Mouse (Mus musculus): ENCODE data around the gene Olfr1141. TPM values are rescaled to one million over a fixed set of nuclear protein-coding genes. Genes with fewer than 3 reads are reported as not detected.

Gene Olfr1141
- total RNA-seq (2014; rRNA removed), result not detected in 2 replicates
- not detected in 2 replicates for polyA plus RNA-seq (2015; fragmentation: Nextera tagmentation; extraction: Ambion mirVana)

DNA sequence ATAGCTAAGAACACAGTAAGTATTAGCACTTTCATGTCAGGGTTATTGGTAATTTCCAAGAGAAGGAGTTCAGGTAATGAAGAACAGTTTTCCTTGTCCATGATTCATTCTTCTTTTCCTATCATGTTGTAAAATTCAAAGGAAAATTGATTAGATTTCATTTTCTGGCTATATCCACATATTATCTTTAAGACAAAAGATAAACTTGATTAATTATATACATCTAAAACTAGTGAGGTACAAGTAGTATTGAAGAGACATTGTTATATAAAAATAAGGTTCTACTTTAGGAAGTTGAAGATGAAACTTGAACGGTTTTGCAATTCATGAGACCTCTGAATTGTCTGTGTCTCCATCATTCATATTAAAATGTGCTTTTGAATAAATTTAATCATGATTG, at the start of gene Olfr1141:
TSS of gene Olfr1141 (minus strand) at position 101 of the 400 bp plus-strand sequence.
- H3K36me3 ChIP-seq (ENCODE audit: insufficient read depth), result no peaks in the 10 kb centered on the region
- no peak for ATAC-seq
- H3K4me1 ChIP-seq (ENCODE audit: insufficient read depth), result no peaks in the 10 kb centered on the region
- no peak within 1 kb of the TSS for H3K27ac ChIP-seq (ENCODE audit: low read depth, low read length)
- no peaks in the 10 kb centered on the region for H3K27me3 ChIP-seq (ENCODE audit: insufficient read depth, low read length)
- no peak within 1 kb of the TSS for H3K9ac ChIP-seq
- no peak for TF ChIP-seq CTCF (IDR thresholded peaks at IDR 0.05; ENCODE audit: low read depth)
- no peak within 1 kb of the TSS for H3K4me3 ChIP-seq (ENCODE audit: low read depth, low read length)
- no peaks in the 10 kb centered on the region for H3K9me3 ChIP-seq (ENCODE audit: low read length)
- no peak within 1 kb of the TSS for H3K4me2 ChIP-seq (ENCODE audit: low read depth)
- DNase-seq, result no peak
- WGBS, result 70% methylated on average over 1 of the region's 1 CpGs

DNA sequence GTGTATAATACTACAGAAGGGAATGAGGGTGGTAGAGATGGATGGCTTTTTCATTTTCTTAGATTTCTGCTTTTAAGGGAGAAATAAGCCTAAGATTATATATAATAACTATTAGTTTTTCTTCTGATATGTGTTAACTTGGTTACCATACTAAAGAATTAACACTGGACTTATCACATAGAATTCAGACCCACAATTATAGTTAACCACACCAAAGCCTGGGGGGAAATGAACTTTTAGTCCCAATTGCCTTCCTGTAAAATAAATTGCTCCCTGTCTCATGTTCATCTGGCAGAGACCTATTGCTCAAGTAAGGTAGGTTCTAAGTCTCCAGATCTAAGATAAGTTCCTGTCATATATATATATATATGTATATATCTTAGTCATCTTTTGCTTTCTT, 46.5 kb upstream of the Olfr1141 start, which contains the start of gene Olfr1143:
TSS of gene Olfr1143 (plus strand) at position 301 of the 400 bp plus-strand sequence.
- Histone ChIP-seq H3K4me1 (ENCODE audit: insufficient read depth) (no peaks in the 10 kb centered on the region), H3K4me3 (ENCODE audit: low read depth, low read length) (no peak within 1 kb of the TSS), H3K9ac (no peak within 1 kb of the TSS), H3K9me3 (ENCODE audit: low read length) (no peaks in the 10 kb centered on the region), H3K27ac (ENCODE audit: low read depth, low read length) (no peak within 1 kb of the TSS), H3K36me3 (ENCODE audit: insufficient read depth) (no peaks in the 10 kb centered on the region), H3K27me3 (ENCODE audit: insufficient read depth, low read length) (no peaks in the 10 kb centered on the region), H3K4me2 (ENCODE audit: low read depth) (no peak within 1 kb of the TSS)
- ATAC-seq, result no peak
- TF ChIP-seq CTCF (IDR thresholded peaks at IDR 0.05; ENCODE audit: low read depth), result no peak
- no peak for DNase-seq

DNA sequence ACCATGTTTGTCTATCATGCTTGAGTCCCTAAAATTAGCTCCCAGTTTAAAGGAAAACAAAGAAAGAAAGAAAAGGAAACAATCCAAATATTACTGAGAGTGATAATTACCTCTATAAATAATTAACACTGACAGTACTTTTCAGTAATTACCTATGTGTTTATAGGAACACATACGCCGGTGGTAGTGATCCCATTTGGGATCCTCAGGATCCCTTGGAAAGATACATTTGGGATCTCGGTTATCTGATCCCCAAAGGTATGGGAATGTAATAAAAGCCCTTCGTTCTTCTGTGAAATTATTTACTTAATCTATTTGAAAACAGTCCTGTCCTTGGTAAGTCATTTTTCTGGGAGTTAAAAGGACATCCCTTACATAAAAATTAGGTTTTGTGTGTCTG, 25.4 kb upstream of the Olfr1141 start, which contains the start of gene Olfr152:
TSS of gene Olfr152 (plus strand) at position 301 of the 400 bp plus-strand sequence.
- H3K4me1 ChIP-seq (ENCODE audit: insufficient read depth), result no peaks in the 10 kb centered on the region
- 73% methylated on average over 4 of the region's 4 CpGs for WGBS
- no peak within 1 kb of the TSS for H3K4me3 ChIP-seq (ENCODE audit: low read depth, low read length)
- no peaks in the 10 kb centered on the region for H3K9me3 ChIP-seq (ENCODE audit: low read length)
- no peak for DNase-seq
- no peaks in the 10 kb centered on the region for H3K27me3 ChIP-seq (ENCODE audit: insufficient read depth, low read length)
- ATAC-seq, result no peak
- no peak within 1 kb of the TSS for H3K27ac ChIP-seq (ENCODE audit: low read depth, low read length)
- no peak within 1 kb of the TSS for H3K4me2 ChIP-seq (ENCODE audit: low read depth)
- H3K9ac ChIP-seq, result no peak within 1 kb of the TSS
- H3K36me3 ChIP-seq (ENCODE audit: insufficient read depth), result no peaks in the 10 kb centered on the region
- TF ChIP-seq CTCF (IDR thresholded peaks at IDR 0.05; ENCODE audit: low read depth), result no peak

DNA sequence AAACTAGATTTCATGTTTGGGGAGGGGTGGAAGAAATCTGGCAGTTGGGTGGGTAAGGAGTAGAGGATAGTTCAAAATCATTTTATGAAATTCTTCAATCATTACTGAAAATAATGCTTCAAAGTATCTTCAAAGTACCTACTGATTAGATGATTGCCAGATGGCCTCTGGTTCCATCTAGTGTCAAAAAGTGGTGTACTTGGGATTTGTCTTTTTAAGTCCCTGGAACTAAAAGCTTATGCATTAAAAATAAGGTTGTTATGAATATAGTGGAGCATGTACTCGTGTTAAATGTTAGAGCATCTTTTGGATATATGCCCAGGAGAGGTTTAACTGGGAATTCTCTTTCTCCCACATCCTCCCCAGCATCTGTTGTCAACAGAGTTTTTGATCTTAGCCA, 22.4 kb upstream of the Olfr1141 start:
- Histone ChIP-seq H3K36me3 (ENCODE audit: insufficient read depth) (no peaks in the 10 kb centered on the region), H3K4me3 (ENCODE audit: low read depth, low read length) (no peak overlapping the region), H3K4me2 (ENCODE audit: low read depth) (no peak overlapping the region), H3K27ac (ENCODE audit: low read depth, low read length) (no peak overlapping the region), H3K9me3 (ENCODE audit: low read length) (no peaks in the 10 kb centered on the region), H3K4me1 (ENCODE audit: insufficient read depth) (no peaks in the 10 kb centered on the region), H3K9ac (no peak overlapping the region), H3K27me3 (ENCODE audit: insufficient read depth, low read length) (no peaks in the 10 kb centered on the region)
- DNase-seq (peak; percentile 4), ATAC-seq (no peak)
- WGBS, result 49% methylated on average over 1 of the region's 1 CpGs
- 0 out of 2 replicates have a peak, but pooled peaks have one; percentile 13 for TF ChIP-seq CTCF (IDR thresholded peaks at IDR 0.05; ENCODE audit: low read depth)

DNA sequence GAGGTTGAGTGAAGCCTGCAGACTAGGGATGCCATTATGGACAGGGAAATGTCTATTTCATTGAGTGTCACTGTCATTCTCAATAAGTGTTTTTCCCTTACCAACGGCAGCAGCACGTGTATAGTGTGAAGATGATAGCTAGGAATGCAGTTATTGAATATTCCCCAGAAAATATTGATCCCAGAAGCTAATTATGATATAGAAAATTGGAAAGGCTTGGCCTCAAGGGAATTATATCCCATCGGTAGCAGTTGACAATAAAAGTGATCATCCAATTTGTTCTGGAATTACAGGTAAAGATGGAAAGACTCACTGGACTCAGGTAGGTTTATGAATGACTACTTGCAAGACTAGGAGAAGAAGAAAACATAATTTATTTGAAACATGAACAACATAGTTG, 10.3 kb downstream of the Olfr1141 start, which contains the start of gene Olfr1140:
TSS of gene Olfr1140 (plus strand) at position 301 of the 400 bp plus-strand sequence.
- no peaks in the 10 kb centered on the region for H3K27me3 ChIP-seq (ENCODE audit: insufficient read depth, low read length)
- no peak within 1 kb of the TSS for H3K9ac ChIP-seq
- ATAC-seq (no peak), DNase-seq (no peak)
- TF ChIP-seq CTCF (IDR thresholded peaks at IDR 0.05; ENCODE audit: low read depth), result no peak
- H3K9me3 ChIP-seq (ENCODE audit: low read length), result no peaks in the 10 kb centered on the region
- H3K27ac ChIP-seq (ENCODE audit: low read depth, low read length), result no peak within 1 kb of the TSS
- H3K4me2 ChIP-seq (ENCODE audit: low read depth), result no peak within 1 kb of the TSS
- 83% methylated on average over 3 of the region's 3 CpGs for WGBS
- H3K36me3 ChIP-seq (ENCODE audit: insufficient read depth), result no peaks in the 10 kb centered on the region
- no peaks in the 10 kb centered on the region for H3K4me1 ChIP-seq (ENCODE audit: insufficient read depth)
- H3K4me3 ChIP-seq (ENCODE audit: low read depth, low read length), result no peak within 1 kb of the TSS

DNA sequence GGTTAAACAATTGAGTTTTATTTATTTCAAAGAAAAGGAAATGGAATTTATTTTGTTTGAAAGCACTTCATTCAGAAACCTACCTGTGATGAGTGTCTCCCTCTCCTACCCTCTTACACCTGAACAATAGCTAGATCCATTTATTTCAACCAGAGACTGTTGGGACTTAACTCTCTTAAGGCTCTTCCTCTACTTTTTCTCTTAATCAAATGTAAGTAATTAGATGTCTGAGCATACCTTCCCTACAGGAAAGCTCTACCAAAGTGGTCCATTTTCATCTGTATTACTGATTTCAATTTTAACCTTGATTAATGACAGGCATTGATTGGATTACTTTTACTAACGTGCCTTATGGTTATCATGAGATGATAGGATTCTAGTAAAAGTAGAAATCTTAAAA, 13.9 kb downstream of the Olfr1141 start, which contains the start of gene Olfr1138:
TSS of gene Olfr1138 (minus strand) at position 101 of the 400 bp plus-strand sequence.
- Histone ChIP-seq H3K4me2 (ENCODE audit: low read depth) (no peak within 1 kb of the TSS), H3K4me1 (ENCODE audit: insufficient read depth) (no peaks in the 10 kb centered on the region), H3K4me3 (ENCODE audit: low read depth, low read length) (no peak within 1 kb of the TSS), H3K27ac (ENCODE audit: low read depth, low read length) (no peak within 1 kb of the TSS), H3K9me3 (ENCODE audit: low read length) (no peaks in the 10 kb centered on the region), H3K27me3 (ENCODE audit: insufficient read depth, low read length) (no peaks in the 10 kb centered on the region), H3K9ac (no peak within 1 kb of the TSS), H3K36me3 (ENCODE audit: insufficient read depth) (no peaks in the 10 kb centered on the region)
- no peak for TF ChIP-seq CTCF (IDR thresholded peaks at IDR 0.05; ENCODE audit: low read depth)
- no peak for DNase-seq
- 84% methylated on average over 1 of the region's 1 CpGs for WGBS
- no peak for ATAC-seq

DNA sequence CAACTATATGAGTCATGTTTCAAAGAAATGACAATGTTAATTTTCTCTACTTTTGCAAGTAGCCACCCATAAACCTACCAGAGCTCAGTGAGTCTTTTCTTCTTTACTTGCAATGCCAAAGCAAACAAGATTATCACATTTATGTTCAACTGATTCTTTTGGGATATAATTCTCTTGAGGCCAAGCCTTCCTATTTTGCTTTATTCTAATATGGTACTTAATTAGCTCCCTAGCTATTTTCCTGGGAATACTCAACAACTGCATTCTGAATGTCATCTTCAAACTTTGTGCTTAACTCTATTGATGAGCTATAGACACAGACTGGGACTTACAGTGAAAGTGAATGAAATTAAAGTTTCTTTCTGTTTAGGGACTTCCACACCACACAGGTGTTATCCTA, 40.7 kb downstream of the Olfr1141 start, which contains the start of gene Olfr1137:
TSS of gene Olfr1137 (minus strand) at position 101 of the 400 bp plus-strand sequence.
- Histone ChIP-seq H3K9ac (no peak within 1 kb of the TSS), H3K4me3 (ENCODE audit: low read depth, low read length) (no peak within 1 kb of the TSS), H3K4me1 (ENCODE audit: insufficient read depth) (no peaks in the 10 kb centered on the region), H3K9me3 (ENCODE audit: low read length) (no peaks in the 10 kb centered on the region), H3K27me3 (ENCODE audit: insufficient read depth, low read length) (no peaks in the 10 kb centered on the region), H3K27ac (ENCODE audit: low read depth, low read length) (no peak within 1 kb of the TSS), H3K36me3 (ENCODE audit: insufficient read depth) (no peaks in the 10 kb centered on the region), H3K4me2 (ENCODE audit: low read depth) (no peak within 1 kb of the TSS)
- ATAC-seq (no peak), DNase-seq (no peak)
- TF ChIP-seq CTCF (IDR thresholded peaks at IDR 0.05; ENCODE audit: low read depth), result no peak

Other genes starting within 250 kb of the Olfr1141 start
- not detected in 2 replicates for gene Pramel6, start 247.4 kb downstream of the Olfr1141 start, total RNA-seq (2014; rRNA removed)
- gene Pramel6, start 247.4 kb downstream of the Olfr1141 start, polyA plus RNA-seq (2015; fragmentation: Nextera tagmentation; extraction: Ambion mirVana), result not detected in 2 replicates
- not detected in 2 replicates for gene Olfr153, start 222.2 kb downstream of the Olfr1141 start, total RNA-seq (2014; rRNA removed)
- not detected in 2 replicates for gene Olfr153, start 222.2 kb downstream of the Olfr1141 start, polyA plus RNA-seq (2015; fragmentation: Nextera tagmentation; extraction: Ambion mirVana)
- not detected in 2 replicates for gene Olfr1128, start 208.4 kb downstream of the Olfr1141 start, total RNA-seq (2014; rRNA removed)
- gene Olfr1128, start 208.4 kb downstream of the Olfr1141 start, polyA plus RNA-seq (2015; fragmentation: Nextera tagmentation; extraction: Ambion mirVana), result not detected in 2 replicates
- not detected in 2 replicates for gene Olfr1129, start 180.1 kb downstream of the Olfr1141 start, total RNA-seq (2014; rRNA removed)
- not detected in 2 replicates for gene Olfr1129, start 180.1 kb downstream of the Olfr1141 start, polyA plus RNA-seq (2015; fragmentation: Nextera tagmentation; extraction: Ambion mirVana)
- 0.14 TPM in 1 of 2 replicates, not detected in the other for gene Olfr1130, start 147.8 kb downstream of the Olfr1141 start, total RNA-seq (2014; rRNA removed)
- gene Olfr1130, start 147.8 kb downstream of the Olfr1141 start, polyA plus RNA-seq (2015; fragmentation: Nextera tagmentation; extraction: Ambion mirVana), result not detected in 2 replicates
- gene Olfr1131, start 126.9 kb downstream of the Olfr1141 start, total RNA-seq (2014; rRNA removed), result not detected in 2 replicates
- not detected in 2 replicates for gene Olfr1131, start 126.9 kb downstream of the Olfr1141 start, polyA plus RNA-seq (2015; fragmentation: Nextera tagmentation; extraction: Ambion mirVana)
- not detected in 2 replicates for gene Olfr1132, start 116.5 kb downstream of the Olfr1141 start, total RNA-seq (2014; rRNA removed)
- not detected in 2 replicates for gene Olfr1132, start 116.5 kb downstream of the Olfr1141 start, polyA plus RNA-seq (2015; fragmentation: Nextera tagmentation; extraction: Ambion mirVana)
- not detected in 2 replicates for gene Olfr1133, start 106.6 kb downstream of the Olfr1141 start, total RNA-seq (2014; rRNA removed)
- not detected in 2 replicates for gene Olfr1133, start 106.6 kb downstream of the Olfr1141 start, polyA plus RNA-seq (2015; fragmentation: Nextera tagmentation; extraction: Ambion mirVana)
- not detected in 2 replicates for gene Olfr1134, start 95.5 kb downstream of the Olfr1141 start, total RNA-seq (2014; rRNA removed)
- gene Olfr1134, start 95.5 kb downstream of the Olfr1141 start, polyA plus RNA-seq (2015; fragmentation: Nextera tagmentation; extraction: Ambion mirVana), result not detected in 2 replicates
- gene Olfr1135, start 80.3 kb downstream of the Olfr1141 start, total RNA-seq (2014; rRNA removed), result not detected in 2 replicates
- not detected in 2 replicates for gene Olfr1135, start 80.3 kb downstream of the Olfr1141 start, polyA plus RNA-seq (2015; fragmentation: Nextera tagmentation; extraction: Ambion mirVana)
- gene Olfr1136, start 60.0 kb downstream of the Olfr1141 start, total RNA-seq (2014; rRNA removed), result not detected in 2 replicates
- gene Olfr1136, start 60.0 kb downstream of the Olfr1141 start, polyA plus RNA-seq (2015; fragmentation: Nextera tagmentation; extraction: Ambion mirVana), result not detected in 2 replicates
- not detected in 2 replicates for gene Olfr1137, start 40.8 kb downstream of the Olfr1141 start, total RNA-seq (2014; rRNA removed)
- not detected in 2 replicates for gene Olfr1137, start 40.8 kb downstream of the Olfr1141 start, polyA plus RNA-seq (2015; fragmentation: Nextera tagmentation; extraction: Ambion mirVana)
- gene Olfr1138, start 14.0 kb downstream of the Olfr1141 start, total RNA-seq (2014; rRNA removed), result not detected in 2 replicates
- not detected in 2 replicates for gene Olfr1138, start 14.0 kb downstream of the Olfr1141 start, polyA plus RNA-seq (2015; fragmentation: Nextera tagmentation; extraction: Ambion mirVana)
- gene Olfr1140, start 10.2 kb downstream of the Olfr1141 start, total RNA-seq (2014; rRNA removed), result not detected in 2 replicates
- gene Olfr1140, start 10.2 kb downstream of the Olfr1141 start, polyA plus RNA-seq (2015; fragmentation: Nextera tagmentation; extraction: Ambion mirVana), result not detected in 2 replicates
- not detected in 2 replicates for gene Olfr152, start 25.5 kb upstream of the Olfr1141 start, total RNA-seq (2014; rRNA removed)
- gene Olfr152, start 25.5 kb upstream of the Olfr1141 start, polyA plus RNA-seq (2015; fragmentation: Nextera tagmentation; extraction: Ambion mirVana), result not detected in 2 replicates
- gene Olfr1143, start 46.6 kb upstream of the Olfr1141 start, total RNA-seq (2014; rRNA removed), result not detected in 2 replicates
- gene Olfr1143, start 46.6 kb upstream of the Olfr1141 start, polyA plus RNA-seq (2015; fragmentation: Nextera tagmentation; extraction: Ambion mirVana), result not detected in 2 replicates
- not detected in 2 replicates for gene Olfr1145, start 55.8 kb upstream of the Olfr1141 start, total RNA-seq (2014; rRNA removed)
- not detected in 2 replicates for gene Olfr1145, start 55.8 kb upstream of the Olfr1141 start, polyA plus RNA-seq (2015; fragmentation: Nextera tagmentation; extraction: Ambion mirVana)
- not detected in 2 replicates for gene Olfr1148, start 76.5 kb upstream of the Olfr1141 start, total RNA-seq (2014; rRNA removed)
- not detected in 2 replicates for gene Olfr1148, start 76.5 kb upstream of the Olfr1141 start, polyA plus RNA-seq (2015; fragmentation: Nextera tagmentation; extraction: Ambion mirVana)
- not detected in 2 replicates for gene Olfr1150-ps1, start 90.0 kb upstream of the Olfr1141 start, total RNA-seq (2014; rRNA removed)
- not detected in 2 replicates for gene Olfr1150-ps1, start 90.0 kb upstream of the Olfr1141 start, polyA plus RNA-seq (2015; fragmentation: Nextera tagmentation; extraction: Ambion mirVana)
- gene Olfr1151, start 101.9 kb upstream of the Olfr1141 start, total RNA-seq (2014; rRNA removed), result not detected in 2 replicates
- gene Olfr1151, start 101.9 kb upstream of the Olfr1141 start, polyA plus RNA-seq (2015; fragmentation: Nextera tagmentation; extraction: Ambion mirVana), result not detected in 2 replicates
- gene Olfr1152, start 112.5 kb upstream of the Olfr1141 start, total RNA-seq (2014; rRNA removed), result not detected in 2 replicates
- not detected in 2 replicates for gene Olfr1152, start 112.5 kb upstream of the Olfr1141 start, polyA plus RNA-seq (2015; fragmentation: Nextera tagmentation; extraction: Ambion mirVana)
- gene Olfr1153, start 141.0 kb upstream of the Olfr1141 start, total RNA-seq (2014; rRNA removed), result not detected in 2 replicates
- not detected in 2 replicates for gene Olfr1153, start 141.0 kb upstream of the Olfr1141 start, polyA plus RNA-seq (2015; fragmentation: Nextera tagmentation; extraction: Ambion mirVana)
- not detected in 2 replicates for gene Olfr1154, start 151.2 kb upstream of the Olfr1141 start, total RNA-seq (2014; rRNA removed)
- not detected in 2 replicates for gene Olfr1154, start 151.2 kb upstream of the Olfr1141 start, polyA plus RNA-seq (2015; fragmentation: Nextera tagmentation; extraction: Ambion mirVana)
- not detected in 2 replicates for gene Olfr1155, start 191.1 kb upstream of the Olfr1141 start, total RNA-seq (2014; rRNA removed)
- not detected in 2 replicates for gene Olfr1155, start 191.1 kb upstream of the Olfr1141 start, polyA plus RNA-seq (2015; fragmentation: Nextera tagmentation; extraction: Ambion mirVana)
- not detected in 2 replicates for gene Olfr1156, start 199.1 kb upstream of the Olfr1141 start, total RNA-seq (2014; rRNA removed)
- gene Olfr1156, start 199.1 kb upstream of the Olfr1141 start, polyA plus RNA-seq (2015; fragmentation: Nextera tagmentation; extraction: Ambion mirVana), result not detected in 2 replicates
- not detected in 2 replicates for gene Olfr1157, start 214.3 kb upstream of the Olfr1141 start, total RNA-seq (2014; rRNA removed)
- gene Olfr1157, start 214.3 kb upstream of the Olfr1141 start, polyA plus RNA-seq (2015; fragmentation: Nextera tagmentation; extraction: Ambion mirVana), result not detected in 2 replicates
- not detected in 2 replicates for gene Olfr74, start 220.7 kb upstream of the Olfr1141 start, total RNA-seq (2014; rRNA removed)
- gene Olfr74, start 220.7 kb upstream of the Olfr1141 start, polyA plus RNA-seq (2015; fragmentation: Nextera tagmentation; extraction: Ambion mirVana), result not detected in 2 replicates
- not detected in 2 replicates for gene Olfr1158, start 236.1 kb upstream of the Olfr1141 start, total RNA-seq (2014; rRNA removed)
- gene Olfr1158, start 236.1 kb upstream of the Olfr1141 start, polyA plus RNA-seq (2015; fragmentation: Nextera tagmentation; extraction: Ambion mirVana), result not detected in 2 replicates

All from forebrain, postnatal 0 days (tissue).